Mouse (Mus musculus) ES-Bruce4 (cell line): ENCODE measurements around the gene 2510009E07Rik.

Experiments used
- CTCF ChIP-seq: IDR thresholded peaks from one replicate; pipeline ENCODE4 v1.8.1; 2011; ENCODE audit warnings: low read depth, low read length
- EP300 ChIP-seq: IDR thresholded peaks from 2 replicates; pipeline ENCODE4 v1.6.1; 2011; ENCODE audit warnings: low read depth, low read length; ENCODE audit not compliant: insufficient read depth
- POLR2A ChIP-seq: IDR thresholded peaks from one replicate; pipeline ENCODE4 v1.8.1; 2011; ENCODE audit warnings: low read length; ENCODE audit not compliant: insufficient read depth

GRCm38 (mm10) chr16:21644066-21644561, 50.4 kb downstream of the 2510009E07Rik start:
- TF ChIP-seq CTCF = no peak
- TF ChIP-seq EP300 = no peak
- no peak for TF ChIP-seq POLR2A
